Mouse (Mus musculus) lung, postnatal 0 days (tissue): ENCODE measurements at regions not wholly inside any gene's neighbourhood (a gene's known extent, or its start where the extent isn't known, plus 50 kb on each side); places are given as distances from the start of the nearest gene placed in this dataset.

ENCODE experiments used
- CTCF ChIP-seq: IDR thresholded peaks from 2 replicates; pipeline ENCODE4 v1.5.1; 2016; ENCODE audit warnings: antibody characterized with exemption, mild to moderate bottlenecking
- EP300 ChIP-seq: IDR thresholded peaks from 2 replicates; pipeline ENCODE4 v1.6.1; 2016; ENCODE audit warnings: antibody characterized with exemption, mild to moderate bottlenecking, control low read depth

DNA sequence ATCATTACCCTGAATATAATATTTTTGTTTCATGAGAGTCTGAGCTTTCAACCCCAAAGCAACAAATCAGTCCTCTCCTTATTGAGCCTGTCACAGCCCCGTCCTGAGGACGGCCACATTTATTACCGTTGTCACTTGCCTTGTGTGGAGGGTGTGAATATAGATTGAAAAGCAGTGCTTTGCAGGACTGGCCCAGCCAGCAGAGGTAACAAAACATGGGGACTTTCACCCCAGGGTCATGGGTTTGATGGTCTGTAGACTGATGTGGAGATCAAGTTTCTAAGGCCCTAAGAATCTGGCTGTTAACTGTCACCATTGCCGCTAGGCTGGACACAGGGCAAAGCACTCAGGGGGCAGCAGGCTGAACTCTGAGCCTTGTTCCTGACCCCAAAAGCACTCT lies 175.3 kb upstream of the Nrp1 start:
- TF ChIP-seq EP300 (no peak), CTCF (no peak)
